Mouse (Mus musculus) forebrain, embryonic 13.5 days (tissue): ENCODE data around the gene Zmiz1. TPM values are rescaled to one million over a fixed set of nuclear protein-coding genes. Genes with fewer than 3 reads are reported as not detected.

Experiments used
- ATAC-seq: fragments of 200-750 bp; cut with Nextera tagmentation; 2 replicates; pipeline ENCODE4 v1.8.0; 2017
- H3K27ac ChIP-seq: fragments of 300-500 bp; sonication (generic); 2 replicates; pipeline ENCODE4 v1.5.1; 2015; ENCODE audit warnings: inconsistent platforms, mild to moderate bottlenecking, moderate library complexity
- H3K27me3 ChIP-seq: fragments of 300-500 bp; sonication (generic); 2 replicates; pipeline ENCODE4 v1.6.1; 2015; ENCODE audit warnings: mild to moderate bottlenecking, inconsistent platforms
- H3K36me3 ChIP-seq: fragments of 300-500 bp; sonication (generic); 2 replicates; pipeline ENCODE4 v1.6.1; 2015; ENCODE audit warnings: mild to moderate bottlenecking, inconsistent platforms; ENCODE audit not compliant: poor library complexity, severe bottlenecking
- H3K4me1 ChIP-seq: fragments of 300-500 bp; sonication (generic); 2 replicates; pipeline ENCODE4 v1.6.1; 2015; ENCODE audit warnings: inconsistent platforms
- H3K4me2 ChIP-seq: fragments of 300-500 bp; sonication (generic); 2 replicates; pipeline ENCODE4 v1.6.1; 2015; ENCODE audit warnings: inconsistent platforms, mild to moderate bottlenecking, moderate library complexity
- H3K4me3 ChIP-seq: fragments of 300-500 bp; sonication (generic); 2 replicates; pipeline ENCODE4 v1.5.1; 2015; ENCODE audit warnings: mild to moderate bottlenecking, inconsistent platforms
- H3K9ac ChIP-seq: fragments of 300-500 bp; sonication (generic); 2 replicates; pipeline ENCODE4 v1.6.1; 2015; ENCODE audit warnings: mild to moderate bottlenecking, inconsistent platforms
- H3K9me3 ChIP-seq: fragments of 300-500 bp; sonication (generic); replicated peaks from 2 replicates; pipeline ENCODE4 v1.6.1; 2016; ENCODE audit warnings: inconsistent platforms
- WGBS: fragments of 180-500 bp; shearing (Covaris S2); methylation state at CpG from one replicate; pipeline ENCODE4 v1.1.7; 2015; 5-methylcytosine and 5-hydroxymethylcytosine counted together
- polyA plus RNA-seq: library from polyadenylated mRNA; unstranded; fragments of >200 nt; fragmentation: Nextera tagmentation; extraction: Ambion mirVana; gene quantifications from 2 replicates; pipeline ENCODE4 v1.2.1, GENCODE M21; 2015

The Zmiz1 gene
- polyA plus RNA-seq = 57.2 and 61.3 TPM in 2 replicates

DNA sequence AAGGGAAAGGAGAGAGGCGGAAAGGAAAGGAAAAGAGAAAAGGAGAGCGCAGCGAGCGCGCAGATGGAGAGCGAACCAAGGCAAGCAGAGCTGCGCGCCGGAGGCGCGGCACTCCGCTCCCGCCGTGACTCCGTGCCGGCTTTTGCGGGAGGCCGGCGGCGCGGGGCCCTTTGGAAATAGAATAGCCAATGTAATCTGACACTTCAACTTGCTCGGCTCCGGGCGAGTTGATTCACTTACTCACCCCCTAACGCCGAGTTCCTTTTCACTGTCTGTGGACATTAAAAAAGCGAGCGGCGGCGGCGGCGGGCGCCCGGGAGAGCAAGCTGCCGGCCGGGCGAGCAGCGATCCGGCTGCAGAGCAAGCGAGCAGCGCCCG is at the start of gene Zmiz1:
Gene Zmiz1, plus strand, starts transcription at position 170 of the 378 bp plus-strand sequence.
- Histone ChIP-seq H3K9ac (peak within 1 kb of the TSS; percentile 100), H3K9me3 (no peaks in the 10 kb centered on the region), H3K4me3 (peak within 1 kb of the TSS; percentile 96), H3K36me3 (no peaks in the 10 kb centered on the region), H3K27me3 (no peaks in the 10 kb centered on the region), H3K27ac (peak within 1 kb of the TSS; percentile 99), H3K4me1 (peaks cover 56% of the 10 kb centered on the region), H3K4me2 (peak within 1 kb of the TSS; percentile 94)
- ATAC-seq = peak; percentile 48
- WGBS = 1% methylated on average over 42 of the region's 42 CpGs

DNA sequence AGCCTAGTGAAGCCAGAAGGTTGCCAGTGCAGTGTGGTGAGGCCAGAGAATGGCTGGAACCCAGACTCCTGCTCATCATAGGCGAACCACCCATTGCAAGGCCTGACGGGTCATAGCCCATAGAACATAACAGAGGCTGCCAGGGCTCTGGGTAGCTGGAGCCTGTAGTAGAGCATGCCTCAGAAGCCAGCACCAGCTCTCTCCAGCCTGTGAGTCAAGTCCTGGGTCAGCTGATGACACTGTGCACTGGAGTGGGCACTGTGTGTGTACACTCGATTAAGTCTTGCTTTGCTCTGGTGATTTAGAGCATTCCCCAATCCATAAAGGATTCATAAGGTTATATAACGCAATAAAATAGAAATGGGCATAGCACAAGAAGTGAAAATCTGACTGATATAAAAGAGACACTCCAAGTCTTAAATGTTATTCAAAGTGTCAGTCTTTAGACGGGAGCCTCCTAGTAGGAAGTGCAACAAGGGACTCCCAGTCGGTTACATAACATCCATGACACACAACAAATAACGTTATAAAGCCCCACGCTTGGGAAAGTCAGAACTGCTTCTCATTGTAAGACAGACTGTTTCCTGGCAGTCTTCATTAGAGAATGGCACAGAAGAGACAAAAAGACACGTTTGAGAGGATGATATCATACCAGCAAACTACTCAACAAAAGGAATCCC is 47.0 kb upstream of the Zmiz1 start:
- Histone ChIP-seq H3K27ac (no peak overlapping the region), H3K4me1 (no peaks in the 10 kb centered on the region), H3K9ac (no peak overlapping the region), H3K4me3 (no peak overlapping the region), H3K27me3 (no peaks in the 10 kb centered on the region), H3K9me3 (no peaks in the 10 kb centered on the region), H3K4me2 (no peak overlapping the region), H3K36me3 (no peaks in the 10 kb centered on the region)
- 91% methylated on average over 9 of the region's 9 CpGs for WGBS
- no peak for ATAC-seq

DNA sequence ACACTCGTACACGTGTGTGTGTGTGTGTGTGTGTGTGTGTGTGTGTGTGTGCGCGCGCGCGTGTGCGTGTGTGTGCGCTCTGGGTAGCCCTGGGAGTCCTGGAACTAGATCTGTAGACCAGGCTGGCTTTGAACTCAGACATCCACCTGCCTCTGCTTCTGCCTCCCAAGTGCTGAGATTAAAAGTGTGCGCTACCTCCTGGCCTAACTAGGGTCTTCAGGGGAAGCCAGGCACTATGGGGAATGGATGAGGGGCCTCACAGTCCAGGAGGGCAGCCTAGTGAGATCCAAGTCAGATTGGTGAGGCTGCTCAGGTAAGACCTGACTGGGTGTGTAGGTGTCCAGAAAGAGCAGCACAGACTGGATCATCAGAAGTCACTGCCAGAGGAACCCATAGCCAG is 46.2 kb upstream of the Zmiz1 start:
- H3K4me3 ChIP-seq = no peak overlapping the region
- H3K27ac ChIP-seq = no peak overlapping the region
- no peak overlapping the region for H3K4me2 ChIP-seq
- H3K9ac ChIP-seq = no peak overlapping the region
- 98% methylated on average over 10 of the region's 10 CpGs for WGBS
- no peaks in the 10 kb centered on the region for H3K9me3 ChIP-seq
- H3K27me3 ChIP-seq = no peaks in the 10 kb centered on the region
- no peaks in the 10 kb centered on the region for H3K4me1 ChIP-seq
- no peaks in the 10 kb centered on the region for H3K36me3 ChIP-seq
- ATAC-seq = no peak

DNA sequence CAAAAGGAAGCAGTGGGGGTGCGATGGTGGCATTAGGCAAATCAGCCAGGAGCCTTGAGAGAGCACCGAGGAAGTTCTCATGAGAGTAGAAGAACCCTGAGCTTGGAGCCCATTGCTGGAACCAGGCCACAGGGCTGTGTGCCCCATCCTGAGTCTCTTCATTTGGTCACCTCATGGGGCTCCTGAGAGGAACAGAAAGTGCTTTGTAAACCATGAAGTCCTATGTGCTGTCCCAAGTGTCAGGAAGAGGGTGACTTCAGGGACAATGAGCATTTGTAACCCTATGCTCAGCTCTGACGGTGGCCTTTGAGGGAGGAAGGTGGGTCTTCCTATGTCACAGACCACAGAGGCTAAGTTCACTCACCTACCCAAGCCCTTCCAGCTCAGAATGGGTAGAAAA is 45.5 kb upstream of the Zmiz1 start:
- Histone ChIP-seq H3K27me3 (no peaks in the 10 kb centered on the region), H3K9ac (no peak overlapping the region), H3K9me3 (no peaks in the 10 kb centered on the region), H3K4me2 (no peak overlapping the region), H3K4me1 (no peaks in the 10 kb centered on the region), H3K27ac (no peak overlapping the region), H3K4me3 (no peak overlapping the region), H3K36me3 (no peaks in the 10 kb centered on the region)
- WGBS = 72% methylated on average over 3 of the region's 3 CpGs
- no peak for ATAC-seq

DNA sequence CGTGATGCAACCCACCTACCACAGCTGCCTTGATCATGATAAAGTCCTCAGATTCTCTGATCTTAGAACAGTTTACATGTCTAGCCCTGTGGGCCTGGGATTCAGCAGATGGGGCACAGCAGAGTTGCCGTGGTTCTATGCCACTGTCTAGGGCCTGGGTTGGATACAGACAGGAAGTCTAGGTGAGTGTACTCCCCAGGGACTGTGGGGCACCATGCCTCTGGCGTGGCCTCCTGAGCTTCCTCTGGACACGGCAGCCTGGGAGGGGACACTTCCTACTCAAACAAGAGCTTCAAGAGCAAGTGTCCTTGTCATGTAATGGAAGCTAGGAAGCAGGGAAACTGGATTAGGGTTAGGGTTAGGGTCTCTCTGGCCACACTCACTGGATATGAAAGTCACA is 44.9 kb upstream of the Zmiz1 start:
- no peak overlapping the region for H3K4me3 ChIP-seq
- H3K4me2 ChIP-seq = no peak overlapping the region
- WGBS = 90% methylated on average over 4 of the region's 4 CpGs
- H3K27me3 ChIP-seq = no peaks in the 10 kb centered on the region
- no peaks in the 10 kb centered on the region for H3K9me3 ChIP-seq
- H3K9ac ChIP-seq = no peak overlapping the region
- H3K36me3 ChIP-seq = no peaks in the 10 kb centered on the region
- H3K4me1 ChIP-seq = no peaks in the 10 kb centered on the region
- no peak overlapping the region for H3K27ac ChIP-seq
- ATAC-seq = no peak

DNA sequence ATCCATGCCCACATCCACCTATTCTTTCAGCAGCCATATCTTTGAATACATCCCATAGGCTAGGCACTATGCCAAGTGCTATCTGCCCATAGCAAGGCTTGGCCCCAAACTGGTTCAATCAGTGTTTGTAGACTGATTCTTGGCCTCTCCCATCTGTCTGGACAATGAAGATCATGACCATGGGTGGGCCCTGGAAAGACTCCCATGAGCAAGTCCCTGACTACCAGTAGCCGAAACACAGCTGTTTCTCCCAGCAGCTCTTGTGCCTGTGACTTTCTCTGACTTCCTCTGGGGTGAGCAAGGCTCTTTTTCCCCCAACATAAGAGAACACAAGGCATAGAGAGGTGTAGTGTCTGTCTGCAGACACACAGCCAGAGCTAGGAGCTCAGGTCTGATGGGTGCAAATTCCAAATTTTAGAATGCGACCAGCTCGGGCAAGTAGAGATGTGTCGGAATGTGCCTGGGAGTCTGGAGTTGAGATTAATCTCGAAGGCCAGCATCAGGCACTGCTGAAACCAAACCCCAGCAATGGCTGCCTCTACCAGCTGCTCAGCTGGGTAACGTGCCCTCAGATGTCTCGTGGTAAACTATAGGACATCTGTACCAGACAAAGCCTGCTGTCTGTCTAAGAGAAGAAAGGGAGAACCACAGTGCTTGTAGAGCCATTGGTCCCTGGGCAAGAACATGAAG is 38.8 kb upstream of the Zmiz1 start:
- Histone ChIP-seq H3K4me3 (no peak overlapping the region), H3K36me3 (no peaks in the 10 kb centered on the region), H3K9ac (no peak overlapping the region), H3K4me2 (no peak overlapping the region), H3K27ac (0 out of 2 replicates have a peak overlapping the region, but pooled peaks have one; percentile 17), H3K27me3 (no peaks in the 10 kb centered on the region), H3K4me1 (peaks cover 23% of the 10 kb centered on the region), H3K9me3 (no peaks in the 10 kb centered on the region)
- no peak for ATAC-seq
- 79% methylated on average over 7 of the region's 7 CpGs for WGBS

- peak; percentile 11; the same call in 1 of the 2 replicates for ATAC-seq
- 100% methylated on average over 1 of the region's 1 CpGs for WGBS
Observed at GRCm38 (mm10) chr14:25420987-25421386, 38.0 kb upstream of the Zmiz1 start.

GRCm38 (mm10) chr14:25421596-25422001 is 37.4 kb upstream of the Zmiz1 start:
- peaks cover 23% of the 10 kb centered on the region for H3K4me1 ChIP-seq
- ATAC-seq = peak; percentile 92
- peak overlapping the region; percentile 39; the same call in 1 of the 2 replicates for H3K9ac ChIP-seq

More at GRCm38 (mm10) chr14:25420987-25421386, 38.0 kb upstream of the Zmiz1 start:
- no peaks in the 10 kb centered on the region for H3K9me3 ChIP-seq
- H3K27ac ChIP-seq = peak overlapping the region; percentile 89
- 0 out of 2 replicates have a peak overlapping the region, but pooled peaks have one; percentile 37 for H3K9ac ChIP-seq
- no peaks in the 10 kb centered on the region for H3K27me3 ChIP-seq
- H3K36me3 ChIP-seq = no peaks in the 10 kb centered on the region
- no peak overlapping the region for H3K4me3 ChIP-seq
- no peak overlapping the region for H3K4me2 ChIP-seq
- H3K4me1 ChIP-seq = peaks cover 23% of the 10 kb centered on the region

DNA sequence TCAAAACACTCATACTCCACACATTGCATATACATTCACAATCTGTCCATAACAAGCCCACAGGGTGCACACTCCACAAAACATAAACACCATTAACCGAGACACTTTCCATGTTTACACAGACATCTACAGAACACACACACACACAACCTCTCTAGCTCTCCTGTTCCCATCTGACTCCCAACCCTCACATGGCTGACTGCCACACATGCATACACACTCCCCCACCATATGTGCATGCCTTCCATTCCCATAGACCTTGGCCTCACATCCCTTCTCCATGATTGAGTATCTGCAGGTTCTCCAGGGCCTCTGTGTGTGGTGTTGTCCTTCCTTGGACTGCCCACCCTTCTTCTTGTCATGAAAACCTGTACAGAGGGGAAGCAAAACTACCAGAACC is 36.0 kb upstream of the Zmiz1 start:
- Histone ChIP-seq H3K4me2 (no peak overlapping the region), H3K4me1 (peaks cover 23% of the 10 kb centered on the region), H3K4me3 (no peak overlapping the region), H3K36me3 (no peaks in the 10 kb centered on the region), H3K9ac (no peak overlapping the region), H3K27ac (no peak overlapping the region), H3K9me3 (no peaks in the 10 kb centered on the region), H3K27me3 (no peaks in the 10 kb centered on the region)
- 86% methylated on average over 1 of the region's 1 CpGs for WGBS
- no peak for ATAC-seq

More at GRCm38 (mm10) chr14:25421596-25422001, 37.4 kb upstream of the Zmiz1 start:
- no peaks in the 10 kb centered on the region for H3K9me3 ChIP-seq
- peak overlapping the region; percentile 89 for H3K27ac ChIP-seq
- H3K27me3 ChIP-seq = no peaks in the 10 kb centered on the region
- WGBS = 21% methylated on average over 13 of the region's 13 CpGs
- H3K4me2 ChIP-seq = peak overlapping the region; percentile 21
- no peak overlapping the region for H3K4me3 ChIP-seq
- no peaks in the 10 kb centered on the region for H3K36me3 ChIP-seq

GRCm38 (mm10) chr14:25423721-25424443 is 35.1 kb upstream of the Zmiz1 start:
- H3K4me1 ChIP-seq = peaks cover 23% of the 10 kb centered on the region
- no peaks in the 10 kb centered on the region for H3K9me3 ChIP-seq
- WGBS = 75% methylated on average over 7 of the region's 7 CpGs
- H3K4me3 ChIP-seq = no peak overlapping the region
- no peak overlapping the region for H3K4me2 ChIP-seq
- H3K9ac ChIP-seq = no peak overlapping the region
- H3K36me3 ChIP-seq = no peaks in the 10 kb centered on the region
- ATAC-seq = no peak
- H3K27ac ChIP-seq = no peak overlapping the region
- H3K27me3 ChIP-seq = no peaks in the 10 kb centered on the region

DNA sequence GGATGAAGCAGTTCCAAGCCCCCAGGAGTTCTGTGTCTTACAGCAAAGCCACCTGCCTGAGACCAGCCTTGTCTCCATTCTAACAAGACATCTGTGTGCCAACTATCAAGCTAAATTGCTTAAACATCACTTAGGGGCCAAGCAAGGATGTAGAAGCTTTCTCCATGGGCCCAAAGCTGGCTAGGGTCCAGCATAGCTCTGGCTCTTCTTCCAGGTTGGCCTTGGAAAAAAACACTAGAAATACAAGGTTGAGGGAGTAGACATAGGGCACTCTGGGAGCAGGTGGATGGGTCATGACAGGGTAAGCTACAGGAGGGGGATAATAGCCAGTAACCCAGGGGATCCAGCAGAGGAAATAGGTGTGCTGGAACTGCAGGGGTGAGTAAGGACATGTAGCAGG is 20.7 kb upstream of the Zmiz1 start:
- H3K4me1 ChIP-seq = no peaks in the 10 kb centered on the region
- H3K9ac ChIP-seq = no peak overlapping the region
- H3K36me3 ChIP-seq = no peaks in the 10 kb centered on the region
- H3K4me2 ChIP-seq = no peak overlapping the region
- no peak overlapping the region for H3K4me3 ChIP-seq
- no peaks in the 10 kb centered on the region for H3K9me3 ChIP-seq
- 0 out of 2 replicates have a peak, but pooled peaks cover 4% of the 10 kb centered on the region for H3K27me3 ChIP-seq
- H3K27ac ChIP-seq = no peak overlapping the region
- no peak for ATAC-seq

DNA sequence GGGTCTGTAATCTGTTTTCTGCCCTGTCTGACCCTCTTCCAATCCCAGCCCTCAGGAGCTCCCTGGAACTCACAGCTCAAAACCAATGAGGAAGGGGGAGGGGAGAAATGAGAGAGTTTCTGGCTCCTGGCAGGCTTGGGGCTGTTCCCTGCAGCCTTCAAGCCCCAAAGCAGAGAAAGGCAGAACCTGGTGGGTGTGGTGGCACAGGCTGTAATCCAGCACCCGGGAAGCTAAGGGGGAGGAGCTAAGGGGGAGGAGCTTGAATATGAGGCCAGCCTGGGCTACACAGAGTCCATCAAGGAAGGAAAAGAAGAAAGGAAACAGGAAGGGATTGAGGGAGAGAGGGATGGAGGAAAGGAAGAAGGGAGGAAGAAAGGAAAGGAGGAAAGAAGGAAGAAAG is 18.9 kb upstream of the Zmiz1 start:
- 18% methylated on average over 1 of the region's 1 CpGs for WGBS
- H3K9me3 ChIP-seq = no peaks in the 10 kb centered on the region
- 0 out of 2 replicates have a peak, but pooled peaks cover 4% of the 10 kb centered on the region for H3K27me3 ChIP-seq
- H3K9ac ChIP-seq = no peak overlapping the region
- H3K36me3 ChIP-seq = no peaks in the 10 kb centered on the region
- no peak overlapping the region for H3K27ac ChIP-seq
- no peak overlapping the region for H3K4me3 ChIP-seq
- H3K4me2 ChIP-seq = no peak overlapping the region
- no peak for ATAC-seq
- H3K4me1 ChIP-seq = no peaks in the 10 kb centered on the region
